Mouse (Mus musculus): ENCODE results near the gene Grik5.

Gene Grik5

DNA sequence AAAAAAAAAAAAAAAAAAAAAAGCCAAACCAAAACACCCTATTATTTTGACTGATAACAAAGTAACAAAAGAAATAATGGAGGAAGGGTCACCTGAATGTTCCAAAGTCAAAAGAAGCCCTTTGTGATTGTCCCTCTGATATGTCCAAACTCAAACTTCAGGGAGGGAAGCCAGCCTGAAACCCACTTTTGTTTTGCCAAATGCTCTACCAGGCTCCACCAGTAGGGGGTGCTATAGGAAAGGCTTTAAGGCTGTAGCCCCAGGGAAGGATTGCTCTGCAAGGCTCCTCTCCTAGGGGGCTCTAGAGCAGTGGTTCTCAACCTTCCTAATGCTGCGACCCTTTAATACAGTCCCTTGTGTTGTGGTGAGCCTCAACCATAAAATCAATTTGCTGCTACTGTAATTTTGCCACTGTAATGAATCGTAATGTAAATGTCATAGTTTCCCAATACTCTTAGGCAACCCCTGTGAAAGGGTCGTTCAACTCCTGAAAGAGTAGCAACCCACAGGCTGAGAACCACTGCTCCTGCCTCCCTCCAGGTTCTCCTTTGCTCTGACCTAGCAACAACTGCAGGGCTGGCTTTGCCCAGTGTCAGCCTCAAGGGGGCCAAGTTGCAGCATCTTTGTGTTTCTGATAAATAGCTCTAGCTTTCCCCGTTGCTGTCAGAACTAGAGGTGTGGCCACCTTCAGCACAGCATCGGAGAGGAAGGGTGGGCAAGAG, 42.0 kb downstream of the Grik5 start:
- DNase-seq (ENCODE audit: low spot score): no peak

DNA sequence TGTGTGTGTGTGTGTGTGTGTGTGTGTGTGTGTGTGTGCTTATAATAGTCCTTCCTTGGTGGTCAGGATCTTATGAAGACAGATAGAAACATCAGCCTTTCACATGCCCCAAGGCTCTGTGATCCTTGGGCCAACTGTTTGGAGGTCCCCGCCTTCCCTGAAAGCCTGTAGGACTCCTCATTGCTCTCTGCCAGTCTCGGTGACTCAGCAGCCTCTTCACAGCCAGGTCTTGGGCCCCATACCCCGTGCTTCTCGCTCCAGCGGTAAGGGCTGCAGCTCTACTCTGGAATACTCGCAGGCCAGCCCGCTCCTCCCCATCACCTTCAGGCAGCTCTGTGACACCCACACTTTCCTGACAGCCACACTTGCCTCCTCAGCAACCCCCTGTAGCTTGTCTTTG, 45.7 kb downstream of the Grik5 start:
- DNase-seq (ENCODE audit: low spot score): no peak

DNA sequence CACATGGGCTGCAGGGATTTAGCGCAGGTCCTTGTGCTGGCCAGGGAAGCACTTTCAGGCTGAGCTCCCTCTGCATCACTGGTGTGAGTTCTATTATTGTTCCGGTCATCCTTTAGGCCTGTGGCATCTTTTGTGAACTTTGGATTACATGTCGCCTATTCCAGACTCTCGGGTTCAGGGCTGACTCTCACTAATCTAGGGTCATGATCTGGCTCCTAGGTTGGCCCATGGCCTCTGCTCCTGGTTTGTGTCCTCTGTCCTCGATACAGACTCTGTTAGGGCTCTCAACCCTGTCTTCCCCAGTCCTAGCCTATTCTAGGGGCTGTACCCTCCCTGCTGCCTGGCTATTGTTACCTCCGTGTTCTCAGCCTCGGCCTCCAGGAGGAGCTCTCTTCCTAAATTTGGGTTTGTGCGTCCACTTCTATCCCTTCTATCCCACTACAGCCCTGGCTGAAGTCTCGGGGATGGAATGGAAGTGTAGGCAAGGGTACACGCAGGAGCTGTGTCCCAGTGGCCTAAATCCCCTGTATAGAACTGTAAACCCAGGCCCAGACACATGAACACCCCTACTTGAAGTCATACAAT, 46.2 kb downstream of the Grik5 start:
- no peak for DNase-seq (ENCODE audit: low spot score)

DNA sequence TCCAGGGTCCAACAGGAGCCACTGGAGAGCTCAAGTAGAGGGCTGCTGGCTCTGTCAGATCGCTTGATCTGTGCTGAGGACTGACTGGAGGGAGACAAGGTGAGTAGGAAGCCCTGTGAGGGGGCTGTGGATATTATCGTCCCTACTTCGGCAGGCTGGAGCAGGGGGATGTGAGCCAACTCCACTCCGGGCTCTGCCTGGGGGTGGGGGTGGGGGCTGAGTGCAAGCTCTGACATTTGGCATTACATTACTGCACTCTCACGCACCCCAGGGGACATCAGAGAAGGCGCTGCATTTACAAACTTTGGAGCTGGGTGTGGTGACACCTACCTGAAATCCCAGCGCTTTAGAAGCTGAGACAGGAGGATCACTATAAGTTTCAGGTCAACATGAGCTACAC, 60.6 kb downstream of the Grik5 start:
- no peak for DNase-seq (ENCODE audit: low spot score)

DNA sequence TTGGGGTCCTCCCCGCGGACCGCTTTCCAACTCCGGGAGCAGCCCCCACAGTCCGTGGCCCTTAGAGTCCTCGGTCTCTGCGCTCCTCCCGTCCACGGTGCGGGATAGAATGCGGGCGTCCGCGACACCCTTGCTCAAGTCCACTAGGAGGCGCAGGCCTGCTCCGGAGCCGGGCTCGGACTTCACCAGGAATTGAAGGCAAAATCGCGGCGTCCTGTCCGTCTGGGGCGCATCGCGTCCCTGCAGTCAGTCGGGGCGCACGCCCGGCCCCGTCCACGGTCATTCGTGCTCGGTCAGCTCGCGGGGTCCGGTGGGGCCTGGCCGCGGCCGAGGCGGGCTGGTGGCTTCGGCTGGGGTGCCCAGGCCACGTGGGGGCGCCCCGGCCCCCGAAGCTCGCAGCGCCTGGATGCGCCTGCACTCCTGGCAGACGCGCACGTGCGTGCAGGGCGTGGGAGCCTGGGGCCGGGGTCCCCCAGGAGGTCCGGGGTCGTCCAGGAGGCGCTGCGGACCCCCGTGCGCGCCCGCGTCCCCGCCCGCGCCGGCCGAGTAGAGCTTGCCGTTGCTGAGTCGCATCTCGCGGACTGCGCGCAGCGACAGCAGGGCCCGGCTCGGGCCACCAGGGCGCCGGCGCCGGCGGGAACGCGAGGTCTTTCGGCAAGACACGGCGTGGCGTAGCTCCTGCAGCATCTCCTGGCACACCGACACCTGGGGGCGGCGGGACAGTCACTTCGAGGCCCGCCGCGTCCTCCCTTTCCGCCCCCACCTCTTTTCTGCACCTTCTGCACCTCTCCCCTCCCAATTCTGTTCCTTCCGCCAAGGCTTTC, 61.8 kb downstream of the Grik5 start:
- DNase-seq (ENCODE audit: low spot score): no peak

DNA sequence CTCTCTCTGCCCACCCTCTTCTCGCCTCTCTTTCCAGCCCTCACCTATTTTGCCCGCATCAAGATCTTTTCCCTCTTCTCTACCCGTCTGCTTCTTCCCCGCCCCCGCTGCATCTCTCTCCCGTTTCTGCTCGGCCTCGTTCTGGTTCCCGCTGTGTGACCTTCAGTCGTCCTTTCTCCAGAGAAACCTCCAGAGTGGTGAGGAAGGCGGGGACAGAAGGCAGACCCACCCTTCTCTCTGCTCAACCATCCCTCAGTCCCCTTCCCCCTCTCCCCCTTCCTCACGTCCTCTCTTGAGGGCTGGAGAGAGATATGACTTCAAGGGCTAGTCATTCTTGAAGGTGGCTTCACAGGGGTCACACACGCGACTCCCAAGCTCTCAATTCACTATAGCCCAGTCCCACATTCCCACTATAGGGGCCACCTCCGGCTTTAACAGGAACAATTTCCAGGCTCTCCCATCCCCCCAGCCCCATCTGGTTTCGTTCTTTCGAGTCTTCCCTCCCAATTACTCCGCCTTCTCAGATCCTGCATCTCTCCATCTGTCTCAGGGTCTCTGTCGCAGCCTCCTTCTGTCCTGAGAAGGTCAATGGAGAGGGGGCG, 62.9 kb downstream of the Grik5 start:
- no peak for DNase-seq (ENCODE audit: low spot score)

DNA sequence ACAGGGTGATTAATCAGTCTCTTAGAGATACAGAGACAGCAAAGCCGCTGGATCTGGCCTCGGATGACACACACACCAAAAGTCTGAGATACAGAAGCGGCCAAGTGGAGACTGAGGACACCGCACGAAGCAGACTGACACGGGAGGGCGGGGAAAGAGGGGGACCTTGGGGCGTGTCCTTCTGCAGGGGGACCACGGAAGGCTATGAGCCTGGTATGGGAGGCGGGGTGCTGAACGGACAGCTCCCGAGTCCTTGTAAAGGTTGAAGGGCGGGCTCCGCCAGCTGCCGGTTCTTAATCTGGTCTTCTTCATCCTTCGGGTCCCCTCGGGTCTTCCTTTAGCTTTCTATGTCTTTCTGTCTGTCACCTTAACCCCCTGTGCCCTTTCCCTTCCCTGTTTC, 63.5 kb downstream of the Grik5 start:
- no peak for DNase-seq (ENCODE audit: low spot score)

DNA sequence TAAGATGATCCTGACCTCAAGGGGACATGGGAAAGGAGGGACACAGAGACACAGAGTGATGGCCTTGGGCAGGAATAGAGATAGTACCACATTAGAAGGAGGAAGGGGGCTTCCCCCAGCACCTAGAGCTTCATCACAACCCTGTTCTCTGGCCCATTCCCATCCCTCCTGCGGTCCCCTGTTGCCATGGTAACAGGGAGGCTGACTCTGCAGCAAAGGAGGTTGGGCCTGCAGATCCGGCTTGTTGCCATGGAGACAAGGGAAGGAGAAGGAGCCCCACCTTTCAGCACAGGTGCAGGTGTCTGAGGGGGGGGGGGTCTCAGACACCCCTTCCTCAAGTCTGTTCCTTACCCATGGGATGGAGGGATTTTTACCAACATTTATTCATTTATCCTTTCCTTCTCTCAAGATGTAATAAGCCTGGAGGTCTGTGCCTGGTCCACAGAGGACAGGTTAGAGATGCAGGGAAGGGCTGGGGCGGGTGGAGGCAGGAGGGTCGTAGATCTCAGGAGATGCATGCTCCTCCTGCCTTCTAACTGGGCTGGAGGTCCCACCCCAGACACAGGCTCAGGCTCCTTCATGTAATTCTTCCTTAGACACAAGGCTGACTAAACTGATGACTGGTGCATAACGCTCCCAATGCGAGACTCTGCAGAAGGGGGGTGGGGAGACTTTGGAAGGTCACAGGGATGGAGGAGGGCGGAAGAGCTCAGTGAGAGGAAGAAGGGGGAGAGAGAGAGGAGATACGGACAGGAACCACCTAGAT, 64.4 kb downstream of the Grik5 start:
- no peak for DNase-seq (ENCODE audit: low spot score)

DNA sequence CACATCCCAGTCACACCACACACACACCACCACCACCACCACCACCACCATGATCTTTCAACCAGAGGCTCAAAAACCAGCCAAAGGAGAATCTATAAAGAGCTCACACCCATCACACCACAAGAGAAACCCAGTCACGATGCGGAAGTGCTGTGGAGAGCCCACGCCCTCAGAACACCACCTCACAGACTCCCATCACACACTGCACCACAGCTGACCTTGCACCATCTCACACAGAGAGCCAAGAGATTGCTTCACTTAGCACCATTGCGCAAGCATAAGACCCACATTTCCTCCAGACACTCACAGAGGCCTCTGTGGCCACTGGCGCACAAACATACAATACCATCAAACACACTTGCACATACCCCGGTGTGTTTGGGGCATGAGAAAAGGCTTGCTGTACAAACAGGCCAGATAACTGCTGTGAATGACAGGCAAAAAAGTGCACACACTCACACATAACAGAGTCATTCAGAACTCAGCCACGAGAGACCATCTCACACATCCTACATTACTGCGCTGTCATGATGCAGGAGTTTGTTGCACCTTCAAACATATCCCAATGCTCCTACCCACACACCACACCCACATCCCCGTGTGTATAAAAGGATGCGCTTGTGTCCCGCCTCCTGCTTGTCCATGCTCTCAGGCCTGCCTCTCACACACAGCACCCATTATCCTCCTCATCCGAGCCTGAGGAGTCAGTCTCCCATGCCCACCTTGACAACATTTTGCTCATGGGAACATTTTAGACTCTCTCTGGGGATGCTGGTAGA, 65.4 kb downstream of the Grik5 start:
- no peak for DNase-seq (ENCODE audit: low spot score)

DNA sequence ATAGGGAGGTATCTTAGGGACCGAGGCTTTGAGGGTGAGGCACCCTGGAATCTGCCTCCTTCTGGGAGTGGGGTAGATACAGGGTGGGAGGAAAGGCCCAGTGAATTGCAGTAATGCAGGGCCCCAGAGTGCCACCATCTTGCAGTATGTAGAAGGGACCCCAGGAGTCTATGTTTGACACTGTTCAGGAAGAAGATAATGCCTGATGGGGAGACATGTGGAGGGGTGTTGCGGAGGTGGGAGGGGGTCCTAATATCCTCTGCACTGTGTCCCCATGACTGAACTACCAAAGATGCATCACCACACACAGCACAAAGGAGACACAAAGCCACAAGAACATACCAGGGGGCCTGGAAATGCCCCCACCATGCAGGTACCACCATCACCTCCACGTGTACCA, 66.0 kb downstream of the Grik5 start:
- no peak for DNase-seq (ENCODE audit: low spot score)

DNA sequence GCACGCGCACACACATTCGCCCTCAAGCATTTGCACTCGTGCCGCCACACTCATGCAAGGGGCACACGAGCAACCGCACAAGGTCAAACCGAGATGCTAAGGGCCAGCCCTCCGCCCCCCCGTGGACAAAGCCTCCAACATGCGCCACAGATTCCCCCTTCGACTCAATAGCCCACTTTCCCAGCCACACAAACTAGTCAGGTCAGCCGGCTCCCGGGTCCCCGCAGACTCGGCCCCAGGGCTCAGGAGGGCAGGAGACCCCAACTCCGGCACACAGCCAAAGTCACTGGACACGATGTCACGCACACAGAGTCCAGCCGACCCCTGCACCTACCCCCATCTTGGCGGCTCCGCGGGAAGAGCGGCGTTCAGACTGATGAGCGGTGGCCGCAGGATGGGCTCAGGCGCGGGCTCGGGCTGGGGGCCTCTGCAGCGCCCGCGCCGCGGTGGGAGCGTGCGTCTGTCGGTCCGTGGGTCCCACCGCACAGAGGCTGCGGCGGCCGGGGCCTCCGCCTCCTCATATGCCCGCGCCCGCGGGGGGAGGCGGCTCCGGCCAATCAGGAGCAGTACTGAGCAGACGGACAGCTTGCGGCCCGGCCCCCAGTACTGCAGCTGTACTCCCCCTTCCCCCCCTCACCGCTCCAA, 66.6 kb downstream of the Grik5 start, which contains the start of gene Atp1a3:
TSS of gene Atp1a3 (minus strand) at position 538 of the 645 bp plus-strand sequence.
- DNase-seq (ENCODE audit: low spot score): no peak

DNA sequence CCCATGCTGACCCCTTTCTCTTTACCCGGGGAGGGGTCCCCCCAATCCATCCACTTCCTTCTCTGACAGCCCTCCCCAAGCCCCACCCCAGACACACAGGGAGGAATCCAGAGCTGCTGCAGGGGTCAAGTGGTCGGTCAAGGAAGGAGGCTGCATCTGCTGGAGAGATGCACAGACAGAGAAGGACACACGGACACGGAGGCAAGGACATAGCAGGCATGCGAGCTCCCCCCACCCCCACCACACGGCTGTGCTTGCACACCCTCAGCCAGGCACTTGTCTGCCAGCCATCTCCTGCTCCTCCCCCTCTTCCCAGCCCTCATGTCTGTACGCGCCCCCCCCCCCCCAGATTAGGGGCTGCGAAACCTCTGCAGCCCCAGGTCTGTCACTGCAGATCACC, 67.3 kb downstream of the Grik5 start:
- no peak for DNase-seq (ENCODE audit: low spot score)

DNA sequence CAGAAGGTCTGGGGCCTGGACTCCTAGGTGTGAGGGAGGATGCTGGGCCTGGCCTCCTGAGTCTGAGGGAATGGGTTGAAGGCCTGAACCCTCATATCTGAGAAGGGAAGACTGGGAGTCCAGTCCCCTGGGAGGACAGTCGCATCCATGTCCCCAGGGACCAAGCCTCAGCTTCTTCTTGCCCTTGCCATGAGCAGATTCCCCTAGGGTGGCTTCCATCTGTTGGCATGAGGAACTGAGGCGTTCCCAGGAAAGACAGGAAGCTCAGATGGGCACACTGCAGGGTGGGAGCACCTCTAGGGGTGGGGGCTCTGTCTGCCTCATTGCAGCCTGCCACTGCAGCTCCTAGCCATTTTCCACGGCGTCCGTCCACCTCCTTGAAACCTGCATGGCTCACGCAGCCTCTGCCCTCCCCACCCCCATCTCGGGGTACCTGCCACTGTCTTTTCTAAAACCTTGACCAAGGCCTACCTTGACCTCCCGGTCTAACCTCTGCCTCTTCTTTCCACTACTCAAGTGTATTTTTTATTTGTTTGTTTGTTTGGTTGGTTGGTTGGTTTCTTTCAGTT, 68.2 kb downstream of the Grik5 start:
- no peak for DNase-seq (ENCODE audit: low spot score)

DNA sequence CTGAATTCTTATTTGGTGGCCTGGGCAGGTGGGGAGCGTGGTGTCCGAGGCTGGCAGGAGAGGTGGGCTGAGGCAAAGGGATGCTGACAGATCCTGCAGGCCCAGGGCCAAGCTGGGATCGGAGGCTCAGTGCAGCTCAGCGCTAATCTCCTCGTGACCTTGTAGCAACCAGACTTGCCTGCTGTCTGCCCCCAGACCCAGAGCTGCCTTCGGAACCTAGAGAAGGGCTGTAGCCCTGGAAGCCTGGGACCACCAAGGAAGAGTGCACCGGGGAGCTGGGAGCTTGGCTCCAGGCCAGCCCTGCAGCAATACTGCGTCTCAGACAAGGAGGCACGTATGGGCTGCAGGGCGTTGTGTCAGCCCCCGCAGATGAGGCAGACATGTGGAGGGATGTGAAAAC, 68.9 kb downstream of the Grik5 start:
- no peak for DNase-seq (ENCODE audit: low spot score)

DNA sequence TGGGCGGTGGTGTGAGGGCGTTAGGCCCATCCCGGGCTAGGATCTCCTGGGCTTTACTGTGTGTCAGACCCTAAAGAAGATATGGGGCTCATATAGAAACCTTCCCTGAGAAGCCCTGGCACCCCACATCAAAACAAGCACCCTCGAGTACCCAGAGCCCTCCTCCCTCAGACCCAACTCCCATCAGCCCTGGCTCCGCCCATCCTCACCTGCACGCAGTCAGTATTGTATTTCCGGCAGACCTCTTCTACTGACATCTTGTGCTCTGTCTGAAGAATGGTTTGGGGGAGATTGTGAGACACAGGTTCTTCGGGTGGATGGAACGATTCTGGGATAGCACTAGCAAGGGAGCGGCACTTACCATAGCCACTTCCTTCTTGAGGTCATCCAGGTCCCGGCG, 71.4 kb downstream of the Grik5 start:
- no peak for DNase-seq (ENCODE audit: low spot score)

DNA sequence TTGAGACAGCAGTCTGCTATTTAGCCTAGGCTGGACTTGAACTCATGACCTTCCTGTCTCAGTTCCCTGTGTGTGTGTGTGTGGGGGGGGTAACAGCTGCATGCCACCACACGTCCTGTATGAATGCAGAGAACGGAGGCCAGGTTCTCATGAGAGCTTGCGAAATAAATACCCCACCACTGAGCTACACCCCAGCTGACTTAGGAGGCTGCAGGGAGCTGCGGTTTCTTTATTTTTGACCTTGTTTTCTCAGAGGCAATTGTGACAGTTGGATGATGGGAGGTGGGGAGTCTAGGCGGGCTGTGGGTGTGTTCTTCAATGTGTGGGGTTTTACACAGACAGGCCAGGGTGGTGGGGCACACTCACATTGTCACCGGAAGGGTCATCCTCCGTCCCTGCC, 71.9 kb downstream of the Grik5 start:
- no peak for DNase-seq (ENCODE audit: low spot score)

DNA sequence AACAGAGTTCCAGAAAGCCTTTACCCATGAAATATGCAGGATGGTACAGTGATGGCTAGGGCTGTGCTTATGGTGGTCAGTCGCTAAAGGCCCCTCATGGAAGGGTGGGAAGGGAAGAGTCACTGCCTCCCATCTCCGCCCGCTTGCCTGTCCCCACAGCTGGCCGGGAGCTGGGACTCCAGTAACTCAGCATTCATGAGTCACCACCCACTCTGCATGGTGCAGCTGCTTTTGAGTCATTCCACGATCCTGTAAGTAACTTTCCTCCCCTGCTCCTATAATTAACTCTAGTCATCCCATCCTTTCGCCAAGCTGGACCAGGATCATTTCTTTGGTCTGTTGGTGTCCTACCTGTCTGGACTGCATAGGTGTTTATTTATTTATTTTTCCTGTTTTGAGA, 79.1 kb downstream of the Grik5 start:
- no peak for DNase-seq (ENCODE audit: low spot score)

DNA sequence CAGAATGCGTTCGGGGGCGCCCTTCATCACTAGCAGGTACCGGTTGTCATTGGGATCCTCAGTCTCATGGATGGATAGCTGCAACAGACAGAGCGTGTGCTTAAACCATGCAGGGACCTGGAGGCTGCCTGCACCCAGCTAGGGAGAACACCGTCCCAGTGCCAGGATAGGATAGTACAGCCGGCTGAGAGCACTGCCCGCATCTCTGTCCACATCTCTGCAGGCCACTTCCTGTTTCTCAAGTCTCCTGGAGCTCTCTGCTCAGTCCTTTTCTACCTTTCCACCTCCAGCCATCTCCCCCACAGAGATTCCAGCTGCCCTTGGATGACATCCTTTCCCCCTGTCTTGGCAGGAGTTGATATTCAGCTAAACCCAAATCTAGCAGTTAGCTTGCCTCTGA, 81.7 kb downstream of the Grik5 start:
- DNase-seq (ENCODE audit: low spot score): no peak

DNA sequence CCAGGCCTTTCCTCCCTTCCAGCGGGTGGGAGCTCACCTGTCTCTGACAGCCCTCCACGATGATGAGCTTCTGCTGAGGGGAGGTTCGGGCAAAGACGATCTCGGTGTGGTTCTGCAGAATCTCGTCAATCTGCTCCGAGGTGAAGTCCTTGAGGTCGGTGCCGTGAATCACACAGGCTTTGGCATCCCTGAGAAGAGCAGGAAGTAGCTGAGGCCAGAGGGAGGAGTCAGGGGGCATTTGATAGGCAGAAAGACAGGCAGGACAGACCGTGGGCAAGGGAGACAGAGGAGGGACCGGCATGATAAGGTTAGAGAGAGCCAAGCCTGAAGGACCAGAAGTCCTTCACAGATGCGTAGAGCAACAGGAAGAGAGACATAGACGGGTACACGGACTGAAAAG, 84.2 kb downstream of the Grik5 start:
- no peak for DNase-seq (ENCODE audit: low spot score)

DNA sequence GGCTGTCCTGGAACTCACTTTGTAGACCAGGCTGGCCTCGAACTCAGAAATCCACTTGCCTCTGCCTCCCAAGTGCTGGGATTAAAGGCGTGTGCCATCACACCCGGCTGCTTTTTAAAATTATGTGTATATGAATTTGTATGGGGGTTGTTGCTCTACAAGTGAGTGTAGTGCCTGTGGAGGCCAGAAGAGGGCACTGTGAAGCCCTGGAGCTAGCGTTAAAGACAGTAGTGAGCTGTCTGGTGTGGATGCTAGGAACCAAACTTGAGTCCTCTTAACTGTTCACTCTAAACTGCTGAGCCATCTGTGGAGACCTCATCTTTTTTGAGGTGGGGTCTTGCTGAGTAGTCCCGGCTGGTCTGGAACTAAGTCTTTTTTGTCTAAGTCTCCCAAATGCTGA, 86.3 kb downstream of the Grik5 start:
- no peak for DNase-seq (ENCODE audit: low spot score)

Data from urinary bladder, postnatal 10 days (tissue).